Mouse (Mus musculus): ENCODE measurements at regions not wholly inside any gene's neighbourhood (a gene's known extent, or its start where the extent isn't known, plus 50 kb on each side); places are given as distances from the start of the nearest gene placed in this dataset.
A peak's percentile ranks its signal among the peaks of the same experiment; 100 is the strongest.

DNA sequence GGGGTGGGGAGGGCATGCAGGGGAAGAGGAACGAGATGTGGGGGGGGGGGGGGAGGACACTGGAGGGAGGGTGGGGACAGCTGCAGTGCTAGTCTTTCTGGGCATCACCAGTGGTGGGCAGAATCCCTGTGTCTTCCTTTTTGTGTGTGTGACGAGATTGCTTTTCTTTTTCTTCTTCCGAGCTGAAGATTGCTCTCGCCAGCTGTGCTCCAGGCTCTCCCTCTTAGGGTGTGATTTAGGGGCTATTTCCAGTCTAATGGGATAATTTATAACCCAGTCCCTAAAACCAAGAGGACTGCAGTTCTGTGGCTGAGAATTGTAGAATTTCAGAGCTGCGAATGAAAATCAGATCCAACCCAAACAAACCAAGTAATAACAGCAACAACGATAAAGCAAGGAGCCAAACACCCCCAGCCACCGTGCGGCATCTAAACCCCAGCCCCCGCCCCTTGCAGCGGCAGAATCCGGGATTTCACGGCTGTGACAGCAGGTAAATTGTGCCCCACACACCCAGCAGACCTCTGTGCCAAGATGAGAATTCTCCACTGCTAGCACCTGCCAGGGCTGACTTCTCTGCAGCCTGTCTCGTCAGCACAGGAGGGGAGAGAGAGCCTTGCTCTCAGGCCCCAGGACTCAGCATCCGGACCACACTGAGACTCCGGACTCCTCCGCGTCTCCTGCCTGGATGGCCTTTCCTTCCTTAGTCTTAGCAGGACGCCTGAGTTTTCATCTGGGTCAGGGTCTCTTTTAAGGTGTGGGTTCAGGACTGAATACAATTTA, 104.3 kb downstream of the Rpl14 start:
- ATAC-seq (replicated peaks; ENCODE audit: low read depth, poor library complexity, severe bottlenecking): 0 out of 2 replicates have a peak, but pooled peaks have one; percentile 11

DNA sequence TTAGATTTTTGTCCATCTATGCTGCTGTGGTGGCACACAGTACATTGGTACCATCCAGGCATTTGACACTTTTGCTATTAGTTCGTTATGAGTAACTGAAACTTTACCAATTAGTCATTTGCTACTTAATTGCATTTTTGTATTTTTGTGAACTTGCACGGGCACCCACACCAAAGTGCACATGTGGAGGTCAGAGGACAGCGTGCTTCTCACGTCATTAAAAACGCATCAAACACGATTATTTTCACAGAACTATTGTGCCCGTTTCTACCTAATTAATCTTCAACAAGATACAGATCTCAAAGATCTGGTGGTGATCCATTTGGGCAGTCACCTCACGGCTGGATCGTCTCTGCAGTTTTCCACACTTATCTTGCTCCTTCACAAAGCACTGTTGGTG, 105.1 kb downstream of the Rpl14 start:
- ATAC-seq (replicated peaks; ENCODE audit: low read depth, poor library complexity, severe bottlenecking): no peak

DNA sequence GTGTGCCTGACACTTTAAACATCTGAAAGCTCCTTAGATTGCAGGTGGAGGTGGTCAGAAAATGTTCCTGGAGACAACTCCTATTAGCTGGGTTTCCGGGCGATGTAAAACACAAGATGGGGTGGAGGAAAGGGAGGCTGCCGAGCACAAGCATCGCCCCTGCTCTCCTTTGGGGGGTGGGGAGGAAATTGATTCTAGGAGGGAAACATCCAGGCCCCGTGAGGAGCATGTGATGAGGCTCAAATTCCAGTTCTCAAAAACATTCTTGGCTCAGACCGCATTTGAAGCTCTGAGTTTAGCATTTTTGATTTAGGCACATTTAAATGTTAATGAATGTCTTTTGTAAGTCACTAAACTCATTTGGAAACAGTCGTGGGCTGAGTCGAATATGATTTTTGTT, 105.5 kb downstream of the Rpl14 start:
- ATAC-seq (replicated peaks; ENCODE audit: low read depth, poor library complexity, severe bottlenecking): no peak

DNA sequence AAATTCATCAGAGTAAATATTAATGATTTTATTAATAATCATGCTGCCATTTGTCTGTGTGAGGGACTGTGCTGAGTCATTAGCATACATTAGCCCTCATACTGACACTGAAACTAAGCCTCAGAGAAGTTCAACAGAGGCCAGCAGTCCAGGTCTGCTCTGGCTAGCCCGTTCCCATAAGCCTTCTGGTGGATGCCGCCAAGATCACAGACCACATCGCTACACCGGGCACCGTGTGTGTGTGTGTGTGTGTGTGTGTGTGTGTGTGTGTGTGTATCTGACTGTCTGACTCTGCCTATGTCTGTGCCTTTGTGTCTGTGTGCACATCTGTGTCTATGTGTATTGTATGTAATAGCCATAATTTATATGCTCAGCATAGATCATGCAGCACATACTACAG, 106.0 kb downstream of the Rpl14 start:
- ATAC-seq (replicated peaks; ENCODE audit: low read depth, poor library complexity, severe bottlenecking): no peak

DNA sequence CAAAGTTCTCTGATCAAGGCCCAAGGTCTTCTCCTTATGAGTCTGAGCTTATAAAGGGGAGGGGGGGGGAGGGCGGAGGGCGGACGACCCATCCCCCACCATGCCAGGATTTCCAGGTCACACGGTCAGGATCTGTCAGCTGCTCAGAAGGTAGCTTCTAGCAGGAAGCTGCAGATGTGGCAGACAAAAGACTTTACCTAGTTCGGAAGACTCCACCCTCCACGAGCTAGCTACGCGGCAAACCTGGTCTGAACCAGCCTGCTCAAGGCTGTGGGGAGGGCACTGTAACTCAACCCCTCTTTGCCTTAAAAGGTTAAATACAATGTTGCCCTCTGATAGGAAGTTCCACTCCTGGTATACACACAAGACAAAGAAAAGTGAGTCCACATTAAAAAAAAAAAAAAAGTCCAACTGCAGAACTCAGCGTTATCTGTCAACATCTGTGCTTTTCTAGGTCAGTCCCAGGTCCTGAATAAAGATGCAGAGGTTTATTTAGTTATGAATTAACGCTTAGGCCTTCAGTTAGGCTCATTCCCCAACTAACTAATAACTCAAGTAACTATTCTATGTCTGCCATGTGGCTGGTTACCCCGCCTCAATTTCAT, 108.7 kb downstream of the Rpl14 start:
- no peak for ATAC-seq (replicated peaks; ENCODE audit: low read depth, poor library complexity, severe bottlenecking)

DNA sequence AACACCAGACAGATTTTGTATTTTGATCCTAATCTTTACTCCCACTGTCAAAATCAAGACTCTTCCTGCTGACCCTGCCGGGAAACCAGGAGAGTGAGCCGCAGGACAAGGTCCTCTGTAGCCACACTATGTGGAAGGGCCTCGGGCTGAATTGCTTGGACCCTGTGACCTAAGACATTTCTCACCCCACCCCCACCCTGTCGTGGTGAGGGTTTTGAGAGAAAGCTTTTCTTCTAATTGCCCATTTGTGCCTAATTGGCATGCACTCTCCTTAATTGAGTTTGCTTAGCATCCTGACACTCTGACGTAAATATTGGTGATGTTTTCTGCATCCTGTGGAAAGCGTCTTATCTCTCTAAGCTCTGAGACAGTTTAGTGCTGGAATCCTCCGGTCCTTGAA, 110.2 kb downstream of the Rpl14 start:
- ATAC-seq (replicated peaks; ENCODE audit: low read depth, poor library complexity, severe bottlenecking): no peak

DNA sequence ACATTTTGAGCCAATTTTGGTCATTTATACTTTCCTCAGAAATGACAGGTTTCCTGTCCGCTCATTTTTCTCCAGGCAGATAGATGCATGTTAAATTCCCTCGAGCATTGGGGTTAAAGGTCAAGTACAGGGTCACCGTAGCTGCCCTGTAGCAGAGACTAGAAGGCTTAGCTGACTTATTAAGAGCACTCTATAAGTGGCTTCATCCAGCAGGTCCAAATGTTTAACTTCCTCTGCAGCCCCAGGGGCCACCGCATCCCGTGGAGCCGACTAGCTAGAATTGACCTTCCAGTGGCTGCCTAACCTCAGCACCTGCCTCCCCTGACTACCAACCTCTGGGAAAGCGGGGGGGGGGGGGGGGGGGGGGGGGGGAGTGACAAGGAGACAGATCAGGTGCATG, 114.7 kb downstream of the Rpl14 start:
- no peak for ATAC-seq (replicated peaks; ENCODE audit: low read depth, poor library complexity, severe bottlenecking)

DNA sequence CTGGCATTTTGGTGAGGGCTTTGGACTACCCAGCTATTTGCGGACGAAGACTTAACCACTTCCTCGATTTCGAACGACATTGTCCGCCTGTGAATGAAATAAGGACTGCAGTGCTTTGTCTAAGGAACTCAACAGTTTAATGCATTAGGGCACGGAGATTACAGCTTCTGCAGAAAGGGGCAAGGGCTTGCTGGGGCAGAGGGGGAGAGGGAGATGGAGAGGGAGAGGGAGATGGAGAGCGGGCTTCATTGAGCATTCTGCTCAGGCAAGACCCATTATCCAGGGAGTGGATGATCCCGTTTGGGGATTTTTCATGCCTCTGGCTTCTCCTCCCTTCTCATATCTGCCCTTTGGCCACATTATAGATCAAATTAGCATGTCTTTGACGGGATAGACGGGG, 117.8 kb downstream of the Rpl14 start:
- ATAC-seq (replicated peaks; ENCODE audit: low read depth, poor library complexity, severe bottlenecking): no peak

DNA sequence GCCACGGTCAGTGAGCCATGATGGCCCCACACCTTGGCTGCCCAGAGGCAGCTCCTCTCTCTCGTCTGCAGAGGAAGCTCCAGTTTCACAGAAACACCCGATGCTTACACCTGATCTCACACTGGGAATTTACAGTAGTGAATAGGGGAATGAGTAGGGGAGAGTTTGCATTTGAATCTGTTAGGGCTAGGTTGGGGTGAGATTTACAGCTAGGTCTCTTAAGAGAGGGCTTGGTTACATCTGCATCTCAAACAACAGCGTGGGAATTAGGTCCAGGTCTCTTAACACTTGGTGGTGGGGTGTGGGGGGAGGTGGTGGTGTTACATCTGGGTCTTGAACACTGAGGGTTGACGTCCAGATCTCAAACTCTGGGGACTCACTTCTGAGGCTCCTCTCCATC, 119.3 kb downstream of the Rpl14 start:
- no peak for ATAC-seq (replicated peaks; ENCODE audit: low read depth, poor library complexity, severe bottlenecking)

DNA sequence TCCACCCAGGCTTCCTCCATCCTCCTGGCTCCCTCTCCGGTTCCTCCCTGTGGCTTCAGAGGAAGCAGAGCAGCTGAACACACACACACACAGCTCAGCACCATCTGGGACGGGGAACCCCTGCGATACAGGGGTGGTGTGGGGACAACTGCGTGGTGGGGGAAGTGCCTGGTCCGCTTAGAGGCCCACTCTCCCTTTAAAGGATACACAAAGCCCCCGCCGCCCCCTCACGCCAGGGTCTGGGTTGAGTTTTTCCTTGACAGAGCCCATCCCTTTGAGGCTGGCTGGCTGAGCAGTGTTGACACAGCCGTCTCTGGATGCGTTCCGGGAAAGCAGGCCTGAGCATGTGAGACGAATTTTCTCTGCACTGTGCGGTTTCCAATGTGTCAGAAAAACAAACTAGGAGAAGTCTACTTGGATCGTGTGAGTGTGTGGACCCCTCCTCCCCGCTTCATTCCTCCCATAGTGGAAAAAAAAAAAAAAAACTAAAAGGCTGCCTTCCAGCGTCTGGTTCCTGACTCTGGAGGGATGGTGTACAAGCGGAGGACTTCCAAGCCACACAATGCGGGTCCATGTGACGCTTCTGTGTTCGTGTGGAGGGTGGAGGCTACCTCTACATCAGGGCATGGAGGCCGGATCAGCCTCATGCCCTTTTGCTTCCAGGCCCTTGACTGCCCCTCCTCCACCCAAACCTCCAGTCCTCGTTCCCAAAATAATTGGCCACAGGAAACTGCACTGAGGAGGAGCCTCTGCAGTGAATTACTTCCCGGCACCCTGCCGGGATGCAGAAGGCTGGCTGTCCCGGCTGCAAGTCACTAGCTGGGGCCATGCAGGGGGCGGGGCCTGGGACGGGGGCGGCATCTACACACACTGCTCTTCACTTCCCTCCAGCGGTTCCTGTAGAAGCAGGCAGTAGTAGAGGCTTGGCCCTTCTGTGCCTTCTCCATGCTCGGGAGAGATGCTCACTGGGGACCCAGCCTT, 120.0 kb downstream of the Rpl14 start:
- ATAC-seq (replicated peaks; ENCODE audit: low read depth, poor library complexity, severe bottlenecking): peak; percentile 97

DNA sequence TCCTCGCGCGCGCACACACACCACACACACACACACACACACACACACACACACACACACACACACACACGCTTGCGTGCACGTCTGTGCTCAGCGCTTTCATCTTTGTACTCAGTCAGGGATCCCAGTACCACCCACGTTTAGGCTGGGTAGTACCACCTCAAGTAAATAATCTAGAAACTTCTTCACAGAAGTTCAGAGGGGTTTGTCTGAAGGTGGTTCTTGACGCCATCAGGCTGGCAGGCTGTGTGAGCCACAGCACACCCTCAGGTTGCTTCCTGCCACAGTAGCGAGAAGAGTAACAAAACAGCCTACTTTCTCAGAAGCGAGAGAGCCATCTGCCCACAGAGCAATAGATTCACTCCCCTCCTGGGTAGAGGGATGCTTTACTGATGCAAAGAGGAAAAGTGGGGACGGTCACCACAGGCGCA, 120.7 kb downstream of the Rpl14 start:
- no peak for ATAC-seq (replicated peaks; ENCODE audit: low read depth, poor library complexity, severe bottlenecking)

DNA sequence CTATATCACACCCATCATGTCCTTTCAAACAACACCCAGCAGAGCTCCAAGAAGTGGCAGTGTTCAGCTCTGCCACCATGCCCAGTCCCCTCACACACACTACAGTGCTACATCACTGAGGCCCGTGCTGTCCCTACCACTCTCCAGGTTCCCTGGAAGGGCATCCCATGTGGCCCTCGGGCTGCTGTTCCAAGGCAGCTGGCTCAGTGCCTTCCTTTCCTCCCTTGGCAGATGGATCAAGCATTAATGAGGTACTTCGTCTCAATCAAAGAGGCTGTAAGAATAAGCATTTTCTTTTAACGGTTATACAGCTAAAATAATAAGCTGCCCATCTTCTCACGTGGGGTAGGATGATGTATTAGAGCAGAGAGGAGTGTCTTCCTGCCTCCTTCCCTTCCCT, 123.2 kb downstream of the Rpl14 start:
- no peak for ATAC-seq (replicated peaks; ENCODE audit: low read depth, poor library complexity, severe bottlenecking)

DNA sequence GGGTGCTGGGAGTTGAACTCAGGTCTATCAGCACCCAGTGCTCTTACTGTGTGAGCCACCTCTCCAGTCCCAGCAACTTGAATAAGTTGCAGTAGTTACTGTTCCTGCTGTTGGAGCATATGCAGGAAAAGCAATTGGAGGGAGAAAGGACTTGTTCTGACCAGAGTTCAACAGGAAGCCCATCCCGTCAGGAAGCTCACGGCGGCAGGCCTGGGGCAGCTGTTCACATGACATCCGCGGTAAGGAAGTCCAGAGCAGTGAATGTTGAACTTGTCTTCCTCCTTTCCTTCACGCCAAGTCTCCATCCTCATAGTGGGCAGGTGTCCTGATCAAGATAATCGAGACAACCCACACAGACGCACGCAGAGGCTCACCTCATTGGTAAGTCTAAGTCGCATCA, 124.7 kb downstream of the Rpl14 start:
- no peak for ATAC-seq (replicated peaks; ENCODE audit: low read depth, poor library complexity, severe bottlenecking)

DNA sequence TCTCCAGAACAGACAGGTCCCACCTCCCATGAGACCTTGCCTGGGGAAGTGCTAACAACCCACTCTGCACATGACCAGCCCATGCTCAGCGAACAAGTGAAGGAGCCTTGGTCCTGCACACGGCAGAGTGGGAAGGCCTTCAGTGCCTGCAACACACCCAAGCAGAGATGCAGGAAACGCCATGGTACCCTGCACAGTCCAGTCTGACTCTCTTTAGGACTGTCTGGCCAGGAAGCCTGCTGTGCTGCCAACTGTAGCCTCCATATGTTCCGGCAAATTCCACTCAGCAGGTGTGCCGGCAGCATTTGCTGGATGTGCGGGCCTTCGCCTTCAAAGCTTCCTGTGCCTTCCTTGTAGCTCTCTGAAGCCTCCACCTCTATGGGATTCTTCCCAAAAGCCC, 126.5 kb downstream of the Rpl14 start:
- ATAC-seq (replicated peaks; ENCODE audit: low read depth, poor library complexity, severe bottlenecking): no peak

DNA sequence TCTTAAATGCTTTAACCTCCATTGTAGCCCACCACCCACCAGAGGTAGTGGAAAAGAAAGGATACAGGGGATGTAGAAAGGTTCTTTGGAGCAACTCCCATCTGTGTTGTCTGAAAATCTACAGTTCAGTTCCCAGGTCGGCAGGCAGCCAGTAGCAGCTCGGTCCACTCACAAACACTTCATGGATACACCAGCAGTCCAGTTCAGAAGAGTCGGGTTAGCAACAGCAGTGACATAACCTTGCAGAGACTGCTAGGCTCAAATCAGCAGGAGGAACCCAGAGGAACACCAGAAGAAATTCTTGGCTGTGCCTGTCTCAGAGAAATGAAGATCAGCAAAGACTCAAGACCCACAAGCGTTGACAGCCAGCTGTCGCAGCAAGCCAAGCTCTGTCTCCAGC, 128.5 kb downstream of the Rpl14 start:
- no peak for ATAC-seq (replicated peaks; ENCODE audit: low read depth, poor library complexity, severe bottlenecking)

DNA sequence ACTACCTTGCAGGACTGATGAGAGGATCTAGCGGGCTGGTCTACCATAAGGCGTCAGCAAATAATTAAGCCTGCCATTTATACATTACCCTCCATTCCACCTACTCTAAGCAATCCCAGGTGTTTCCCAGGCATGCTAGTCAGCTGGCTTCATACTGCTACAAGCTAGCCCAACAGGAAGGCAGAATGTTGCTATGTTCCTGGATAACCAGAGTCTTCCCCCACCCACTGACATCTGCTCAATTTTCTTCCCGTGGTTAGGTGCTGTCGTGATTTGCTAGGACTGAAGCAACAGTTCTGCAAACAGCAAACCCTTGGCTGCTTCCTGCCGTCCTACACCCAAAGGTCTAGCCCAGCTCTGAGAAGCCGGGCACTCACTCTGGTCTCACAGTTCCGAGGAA, 131.6 kb downstream of the Rpl14 start:
- no peak for ATAC-seq (replicated peaks; ENCODE audit: low read depth, poor library complexity, severe bottlenecking)

DNA sequence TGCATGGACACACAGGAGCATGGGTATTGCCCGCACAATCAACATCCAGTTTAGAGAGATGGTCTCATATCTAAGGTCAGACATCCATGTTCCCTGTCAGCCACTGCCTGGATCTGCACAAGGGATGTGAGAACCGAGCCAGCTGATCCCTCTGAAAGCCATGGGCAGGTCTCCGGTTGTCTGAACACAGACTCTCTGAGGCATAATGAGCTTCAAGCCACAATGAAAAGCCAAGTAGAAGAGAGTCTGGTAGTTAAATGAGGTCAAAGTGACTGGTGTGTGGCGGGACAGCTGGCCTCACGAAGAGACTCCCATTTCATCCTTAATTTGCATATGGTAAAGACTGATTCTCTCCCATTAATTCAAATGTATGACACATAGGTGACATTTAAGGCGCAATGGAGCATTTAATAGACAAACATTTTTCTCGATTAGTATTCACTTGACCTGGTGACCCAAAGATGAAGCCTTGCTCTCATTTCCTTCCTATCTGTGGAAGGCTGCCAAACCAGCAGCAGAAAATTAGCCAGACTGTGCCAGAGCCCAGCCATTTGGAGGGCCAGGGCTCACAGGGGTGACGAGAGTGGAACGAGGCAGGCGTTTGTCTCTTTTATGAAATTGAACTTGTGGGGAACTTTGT, 132.2 kb downstream of the Rpl14 start:
- no peak for ATAC-seq (replicated peaks; ENCODE audit: low read depth, poor library complexity, severe bottlenecking)

DNA sequence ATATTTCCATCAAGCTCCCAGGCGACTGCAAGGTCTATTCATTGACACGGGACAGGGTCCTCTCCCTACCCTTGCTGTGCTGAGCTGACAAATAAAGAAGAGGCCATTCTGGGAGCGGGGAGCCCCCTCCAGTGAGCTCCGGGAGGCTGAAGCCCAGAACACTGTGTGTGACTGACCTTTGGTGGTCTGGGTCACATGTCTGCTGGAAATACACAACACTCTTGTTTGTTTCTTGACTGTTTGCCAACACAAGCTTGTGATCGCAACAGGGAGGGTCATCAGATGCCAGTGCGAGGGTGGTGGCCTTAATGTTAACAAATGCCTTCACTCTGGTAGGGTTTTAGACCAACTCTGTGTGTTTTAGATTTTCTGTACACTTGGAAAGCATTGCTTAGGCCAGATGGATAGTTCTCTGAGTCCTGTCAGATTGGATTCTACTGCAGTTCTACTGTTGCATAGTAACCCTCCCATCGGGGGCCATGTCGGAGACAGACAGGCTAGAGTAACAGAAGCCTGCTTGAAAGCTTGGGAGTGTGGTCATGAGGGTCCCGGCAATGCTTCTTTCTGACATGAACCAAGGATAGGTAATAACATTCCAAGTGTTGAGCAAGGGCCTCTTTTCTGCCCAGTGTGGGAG, 135.4 kb downstream of the Rpl14 start:
- no peak for ATAC-seq (replicated peaks; ENCODE audit: low read depth, poor library complexity, severe bottlenecking)

DNA sequence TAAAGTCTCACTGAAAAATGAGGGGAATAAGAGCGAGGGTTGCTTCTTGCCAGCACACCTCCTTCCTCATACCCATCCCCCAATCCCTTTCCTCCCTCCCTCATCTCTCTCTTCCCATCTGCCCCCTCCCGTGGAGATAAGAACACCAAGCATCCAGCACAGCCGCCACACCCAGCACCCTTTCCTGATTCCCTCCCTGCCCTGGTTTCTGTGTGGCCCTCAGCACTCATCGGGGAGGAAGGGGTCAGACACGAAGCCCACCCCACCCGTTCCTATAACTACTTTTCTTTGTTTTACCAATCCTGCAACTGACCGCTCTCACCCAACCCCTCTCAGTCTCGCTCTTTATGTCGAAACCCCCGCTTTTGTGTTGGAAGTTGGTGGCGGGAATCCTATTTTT, 137.3 kb downstream of the Rpl14 start:
- ATAC-seq (replicated peaks; ENCODE audit: low read depth, poor library complexity, severe bottlenecking): no peak

DNA sequence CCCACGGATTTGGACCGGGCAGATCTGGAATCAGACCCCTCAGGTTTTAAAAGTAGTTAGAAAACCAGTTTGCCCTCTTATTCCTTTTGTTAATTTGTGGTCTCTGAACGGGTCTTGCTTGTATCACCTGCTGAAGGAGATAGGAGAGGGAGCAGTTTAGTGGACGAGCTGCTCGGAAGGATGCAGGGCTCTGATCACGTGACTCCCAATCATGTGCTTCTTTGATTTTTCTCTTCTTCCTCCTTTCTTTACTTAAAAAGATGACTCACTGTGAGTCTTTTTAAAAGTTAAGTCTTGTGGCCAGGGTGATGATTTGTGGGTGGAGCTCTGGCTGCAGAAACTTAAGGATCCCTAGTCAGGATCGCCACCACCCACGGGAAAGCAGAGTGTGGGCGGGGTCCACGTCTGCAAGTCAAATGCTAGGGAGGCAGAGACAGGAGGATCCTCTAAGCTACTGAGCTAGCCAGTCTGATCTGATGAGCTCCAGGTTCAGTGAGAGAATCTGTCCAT, 138.0 kb downstream of the Rpl14 start:
- ATAC-seq (replicated peaks; ENCODE audit: low read depth, poor library complexity, severe bottlenecking): no peak
